Mouse (Mus musculus) midbrain, embryonic 16.5 days (tissue): Measurements from ENCODE around the gene Rfx2. TPM values are rescaled to one million over a fixed set of nuclear protein-coding genes. Genes with fewer than 3 reads are reported as not detected.

ENCODE experiments used
- ATAC-seq: fragments of 200-750 bp; cut with Nextera tagmentation; 2 replicates; pipeline ENCODE4 v1.8.0; 2017; ENCODE audit warnings: moderate TSS enrichment
- H3K27ac ChIP-seq: fragments of 300-500 bp; sonication (generic); 2 replicates; pipeline ENCODE4 v1.5.1; 2014; ENCODE audit warnings: mild to moderate bottlenecking, low read length, mixed read lengths
- H3K27me3 ChIP-seq: fragments of 300-500 bp; sonication (generic); 2 replicates; pipeline ENCODE4 v1.6.1; 2014; ENCODE audit warnings: low read depth, low read length, mixed read lengths; ENCODE audit not compliant: control insufficient read depth, insufficient read depth
- H3K36me3 ChIP-seq: fragments of 300-500 bp; sonication (generic); 2 replicates; pipeline ENCODE4 v1.6.1; 2014; ENCODE audit warnings: mild to moderate bottlenecking, low read length, moderate library complexity, mixed read lengths; ENCODE audit not compliant: control insufficient read depth, insufficient read depth
- H3K4me1 ChIP-seq: fragments of 300-500 bp; sonication (generic); 2 replicates; pipeline ENCODE4 v1.6.1; 2014; ENCODE audit warnings: mild to moderate bottlenecking, low read length, mixed read lengths; ENCODE audit not compliant: control insufficient read depth, insufficient read depth
- H3K4me2 ChIP-seq: fragments of 300-500 bp; sonication (generic); 2 replicates; pipeline ENCODE4 v1.6.1; 2014; ENCODE audit warnings: mild to moderate bottlenecking, low read length, mixed read lengths
- H3K4me3 ChIP-seq: fragments of 300-500 bp; sonication (generic); 2 replicates; pipeline ENCODE4 v1.5.1; 2014; ENCODE audit warnings: low read depth, mild to moderate bottlenecking, low read length, moderate library complexity, mixed read lengths
- H3K9ac ChIP-seq: fragments of 300-500 bp; sonication (generic); 2 replicates; pipeline ENCODE4 v1.6.1; 2014; ENCODE audit warnings: low read depth, low read length, mixed read lengths
- H3K9me3 ChIP-seq: fragments of 300-500 bp; sonication (generic); replicated peaks from 2 replicates; pipeline ENCODE4 v1.6.1; 2014; ENCODE audit warnings: mild to moderate bottlenecking, low read length, mixed read lengths; ENCODE audit not compliant: control insufficient read depth, poor library complexity, severe bottlenecking
- WGBS: fragments of 180-500 bp; shearing (Covaris S2); extraction: QIAGEN DNeasy Blood & Tissue Kit; methylation state at CpG from one replicate; pipeline ENCODE4 v1.1.7; 2014; 5-methylcytosine and 5-hydroxymethylcytosine counted together
- polyA plus RNA-seq: library from polyadenylated mRNA; unstranded; fragments of >200 nt; fragmentation: Nextera tagmentation; extraction: Ambion mirVana; gene quantifications from 2 replicates; pipeline ENCODE4 v1.2.1, GENCODE M21; 2015

Rfx2 gene
- polyA plus RNA-seq, 1 experiment from 2014 or later: 4.8 TPM

DNA sequence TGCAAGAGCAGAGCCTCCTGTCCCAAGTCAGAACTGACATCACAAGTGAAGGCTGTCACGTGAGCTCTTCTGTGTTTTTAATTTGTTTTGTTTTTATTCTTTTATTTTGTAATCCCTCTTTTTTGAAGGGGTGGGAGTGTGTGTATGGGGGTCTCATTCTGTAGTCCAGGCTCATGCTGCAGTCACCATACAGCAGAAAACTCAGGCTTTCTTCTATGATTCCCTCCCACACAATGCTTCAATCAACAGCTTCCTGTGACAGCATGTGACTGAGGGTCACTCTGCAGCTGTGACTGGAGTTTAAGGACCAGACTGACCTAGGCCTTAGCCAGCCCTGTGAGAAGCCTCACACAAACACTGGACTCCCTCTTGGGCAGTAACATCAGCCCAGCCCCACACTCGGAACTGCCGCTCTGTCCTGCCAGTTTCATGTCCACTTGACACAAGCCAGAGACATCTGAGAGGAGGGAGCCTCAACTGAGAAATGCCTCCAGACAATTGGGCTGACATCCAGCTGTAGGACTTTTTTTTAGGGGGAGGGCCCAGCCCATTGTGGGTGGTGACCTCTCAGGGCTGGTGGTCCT is 51.9 kb downstream of the Rfx2 start:
- Histone ChIP-seq H3K4me2 (no peak overlapping the region), H3K4me1 (no peaks in the 10 kb centered on the region), H3K9me3 (no peaks in the 10 kb centered on the region), H3K27ac (no peak overlapping the region), H3K9ac (no peak overlapping the region), H3K36me3 (0 out of 2 replicates have a peak, but pooled peaks cover 4% of the 10 kb centered on the region), H3K27me3 (no peaks in the 10 kb centered on the region), H3K4me3 (no peak overlapping the region)
- WGBS: 28% methylated on average over 3 of the region's 3 CpGs
- no peak for ATAC-seq

GRCm38 (mm10) chr17:56777568-56777967 is 53.2 kb downstream of the Rfx2 start:
- Histone ChIP-seq H3K4me3 (no peak overlapping the region), H3K27ac (no peak overlapping the region), H3K27me3 (no peaks in the 10 kb centered on the region), H3K4me1 (no peaks in the 10 kb centered on the region), H3K4me2 (no peak overlapping the region), H3K9ac (no peak overlapping the region), H3K36me3 (0 out of 2 replicates have a peak, but pooled peaks cover 4% of the 10 kb centered on the region), H3K9me3 (no peaks in the 10 kb centered on the region)
- WGBS: 93% methylated on average over 11 of the region's 11 CpGs
- no peak for ATAC-seq

DNA sequence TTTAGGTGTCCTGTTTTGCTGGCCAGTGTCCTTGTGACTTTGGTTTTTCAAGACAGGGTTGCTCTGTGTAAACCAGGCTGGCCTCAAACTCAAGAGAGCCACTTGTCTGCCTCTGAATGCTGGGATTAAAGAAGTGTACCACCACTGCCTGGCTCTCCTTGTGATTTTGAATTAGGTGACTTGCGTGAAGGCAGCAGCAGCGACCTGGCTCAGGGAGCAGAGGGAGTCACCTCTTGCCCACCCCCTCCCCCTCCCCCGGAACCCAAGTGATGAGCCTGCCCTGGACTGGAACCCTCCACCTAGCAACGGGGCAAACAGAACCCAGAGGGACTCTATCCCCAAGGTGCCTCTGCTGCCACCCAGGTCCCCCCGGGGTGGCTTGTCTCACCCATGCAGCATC is 60.9 kb downstream of the Rfx2 start, which contains the start of gene Prr22:
Gene Prr22, plus strand, starts transcription at position 301 of the 400 bp plus-strand sequence.
- peaks cover 16% of the 10 kb centered on the region for H3K36me3 ChIP-seq
- H3K4me3 ChIP-seq: no peak within 1 kb of the TSS
- ATAC-seq: no peak
- no peak within 1 kb of the TSS for H3K9ac ChIP-seq
- H3K4me1 ChIP-seq: peaks cover 6% of the 10 kb centered on the region
- no peak within 1 kb of the TSS for H3K4me2 ChIP-seq
- no peaks in the 10 kb centered on the region for H3K9me3 ChIP-seq
- 90% methylated on average over 5 of the region's 5 CpGs for WGBS
- H3K27ac ChIP-seq: no peak within 1 kb of the TSS
- no peaks in the 10 kb centered on the region for H3K27me3 ChIP-seq

DNA sequence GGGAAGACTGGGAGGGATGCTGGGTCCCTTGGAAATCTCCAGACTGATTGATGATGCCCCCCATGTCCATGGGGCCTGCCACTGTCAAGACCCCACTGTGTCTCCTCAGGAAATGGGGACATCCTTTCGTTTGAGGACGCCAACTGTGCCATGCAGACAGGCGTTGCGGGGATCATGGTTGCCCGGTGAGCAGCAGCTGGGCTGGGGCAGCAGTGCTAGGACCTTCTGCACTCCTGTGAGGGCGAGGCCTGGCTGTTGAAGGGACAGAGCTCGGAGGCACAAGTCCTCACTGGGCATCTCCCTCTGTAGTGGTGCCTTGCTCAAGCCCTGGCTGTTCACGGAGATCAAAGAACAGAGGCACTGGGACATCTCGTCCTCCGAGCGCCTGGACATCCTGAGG is 61.9 kb downstream of the Rfx2 start:
- no peak overlapping the region for H3K9ac ChIP-seq
- no peak for ATAC-seq
- H3K27me3 ChIP-seq: no peaks in the 10 kb centered on the region
- H3K4me1 ChIP-seq: peaks cover 9% of the 10 kb centered on the region
- no peak overlapping the region for H3K27ac ChIP-seq
- no peak overlapping the region for H3K4me2 ChIP-seq
- H3K36me3 ChIP-seq: peaks cover 16% of the 10 kb centered on the region
- H3K9me3 ChIP-seq: no peaks in the 10 kb centered on the region
- 90% methylated on average over 11 of the region's 11 CpGs for WGBS
- H3K4me3 ChIP-seq: no peak overlapping the region

- no peak overlapping the region for H3K9ac ChIP-seq
- H3K4me2 ChIP-seq: no peak overlapping the region
- 93% methylated on average over 29 of the region's 29 CpGs for WGBS
- H3K4me1 ChIP-seq: peaks cover 17% of the 10 kb centered on the region
- no peak for ATAC-seq
- H3K4me3 ChIP-seq: no peak overlapping the region
- no peaks in the 10 kb centered on the region for H3K9me3 ChIP-seq
- no peaks in the 10 kb centered on the region for H3K27me3 ChIP-seq
- no peak overlapping the region for H3K27ac ChIP-seq
- peaks cover 16% of the 10 kb centered on the region for H3K36me3 ChIP-seq
Measured at GRCm38 (mm10) chr17:56767531-56768135, 63.2 kb downstream of the Rfx2 start.

- H3K36me3 ChIP-seq: peaks cover 16% of the 10 kb centered on the region
- no peak overlapping the region for H3K4me3 ChIP-seq
- no peak overlapping the region for H3K27ac ChIP-seq
- H3K27me3 ChIP-seq: no peaks in the 10 kb centered on the region
- WGBS: 96% methylated on average over 27 of the region's 27 CpGs
- ATAC-seq: no peak
- H3K9me3 ChIP-seq: no peaks in the 10 kb centered on the region
- H3K4me2 ChIP-seq: no peak overlapping the region
- H3K9ac ChIP-seq: no peak overlapping the region
- peaks cover 21% of the 10 kb centered on the region for H3K4me1 ChIP-seq
Measured at GRCm38 (mm10) chr17:56766631-56767405, 64.0 kb downstream of the Rfx2 start.

GRCm38 (mm10) chr17:56765431-56765830 is 65.4 kb downstream of the Rfx2 start:
- H3K27ac ChIP-seq: peak overlapping the region; percentile 94
- peak overlapping the region; percentile 68 for H3K9ac ChIP-seq
- peak overlapping the region; percentile 68 for H3K4me3 ChIP-seq
- peak overlapping the region; percentile 80 for H3K4me2 ChIP-seq
- 54% methylated on average over 12 of the region's 12 CpGs for WGBS
- peaks cover 21% of the 10 kb centered on the region for H3K4me1 ChIP-seq
- peaks cover 9% of the 10 kb centered on the region; the same call in 1 of the 2 replicates for H3K36me3 ChIP-seq
- H3K27me3 ChIP-seq: no peaks in the 10 kb centered on the region
- ATAC-seq: peak; percentile 13
- H3K9me3 ChIP-seq: no peaks in the 10 kb centered on the region

DNA sequence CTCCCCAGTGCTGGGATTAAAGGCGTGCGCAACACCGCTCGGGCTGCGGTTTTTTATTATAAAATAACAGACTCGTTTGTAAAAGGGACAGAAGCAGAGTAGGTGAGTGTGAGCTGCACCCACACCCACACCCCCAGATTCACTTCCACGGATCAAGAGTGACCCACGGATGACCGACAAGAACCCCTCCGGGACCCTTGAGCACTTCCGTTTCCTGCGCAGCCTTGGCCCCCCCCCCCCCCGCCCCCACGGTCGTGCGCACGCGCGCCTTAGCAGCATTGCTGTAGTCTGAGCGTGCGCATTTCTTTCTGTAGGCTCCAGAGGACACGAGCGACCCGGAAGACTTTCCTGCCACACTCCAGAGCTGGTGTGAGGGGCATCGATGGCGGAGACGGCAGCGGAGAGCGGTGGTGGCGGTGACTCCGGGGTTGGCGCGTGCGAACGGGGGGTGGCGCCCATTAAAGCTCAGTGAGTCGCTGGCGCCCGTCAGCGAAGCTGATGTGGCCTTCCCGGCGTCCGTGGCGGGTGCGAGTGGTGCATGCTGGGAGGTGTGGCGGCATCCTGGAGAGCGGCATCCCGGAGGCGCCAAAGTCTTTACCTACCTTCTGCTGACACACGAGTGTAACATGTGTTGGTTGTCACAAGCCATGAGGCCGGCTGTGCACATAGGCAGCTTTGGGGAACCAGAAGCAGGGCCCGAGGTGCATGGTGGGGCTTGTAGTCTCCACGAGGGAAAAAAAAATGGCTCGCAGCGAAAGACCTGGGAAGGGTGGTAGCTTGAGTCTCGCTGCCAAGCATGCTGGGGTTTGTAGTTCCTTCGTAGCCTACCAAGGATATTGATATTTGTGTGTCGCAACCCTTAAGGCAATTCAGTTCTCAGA is 66.1 kb downstream of the Rfx2 start, which contains the start of gene Dus3l:
Gene Dus3l, plus strand, starts transcription at position 284 of the 881 bp plus-strand sequence.
- WGBS: 1% methylated on average over 58 of the region's 58 CpGs
- peak within 1 kb of the TSS; percentile 76 for H3K9ac ChIP-seq
- ATAC-seq: peak; percentile 86

More for the DNA sequence above, 66.1 kb downstream of the Rfx2 start, which contains the start of gene Dus3l:
- Histone ChIP-seq H3K9me3 (no peaks in the 10 kb centered on the region), H3K36me3 (peaks cover 9% of the 10 kb centered on the region; the same call in 1 of the 2 replicates), H3K4me3 (peak within 1 kb of the TSS; percentile 68), H3K27ac (peak within 1 kb of the TSS; percentile 94), H3K27me3 (no peaks in the 10 kb centered on the region), H3K4me2 (peak within 1 kb of the TSS; percentile 80), H3K4me1 (peaks cover 21% of the 10 kb centered on the region)
